Mouse (Mus musculus): Measurements from ENCODE around the gene Sult1e1. TPM values are rescaled to one million over a fixed set of nuclear protein-coding genes. Genes with fewer than 3 reads are reported as not detected.

The Sult1e1 gene
- total RNA-seq, 2 experiments from 2014 or later: not detected

Small RNA genes lying within 50 kb of the gene (microRNA-seq; reads per million reads assigned to microRNA genes)
- gene Mir3969: 0 reads per million in 2 experiments

Other genes starting within 250 kb of the Sult1e1 start
- gene Ugt2b38, start 167.4 kb downstream of the Sult1e1 start, total RNA-seq (2021): not detected
- not detected for gene Ugt2a2, start 109.3 kb downstream of the Sult1e1 start, total RNA-seq (2021)
- not detected for gene Gm43638, start 104.8 kb downstream of the Sult1e1 start, total RNA-seq (2021)
- not detected for gene Ugt2a1, start 100.7 kb downstream of the Sult1e1 start, total RNA-seq (2021)
- gene Sult1b1, start 53.4 kb downstream of the Sult1e1 start, total RNA-seq (2021): not detected
- gene Sult1d1, start 22.6 kb downstream of the Sult1e1 start, total RNA-seq (2021): under 1 TPM in 1 of 2 experiments, not detected in 1; 0.32 TPM
- not detected for gene Csn1s1, start 74.6 kb upstream of the Sult1e1 start, total RNA-seq (2021)
- not detected for gene Csn2, start 108.0 kb upstream of the Sult1e1 start, total RNA-seq (2021)
- gene Csn1s2a, start 183.0 kb upstream of the Sult1e1 start, total RNA-seq (2021): not detected
- gene Csn1s2b, start 216.5 kb upstream of the Sult1e1 start, total RNA-seq (2021): not detected
- not detected for gene Prr27, start 234.1 kb upstream of the Sult1e1 start, total RNA-seq (2021)

Measured in gastrocnemius, postnatal 10 days (tissue).